Mouse (Mus musculus) CH12.LX (cell line): Measurements from ENCODE around the gene Aftph. TPM values are rescaled to one million over a fixed set of nuclear protein-coding genes. Genes with fewer than 3 reads are reported as not detected.

Experiments
- DNase-seq: peaks from one replicate; pipeline ENCODE4 v3.0.0-alpha.2; 2013; ENCODE audit errors: extremely low read depth
- H3K27ac ChIP-seq: 2 replicates; pipeline ENCODE4 v1.5.1; 2012; ENCODE audit warnings: low read depth, mild to moderate bottlenecking, control low read depth, moderate library complexity; ENCODE audit not compliant: insufficient read depth
- H3K27me3 ChIP-seq: replicated peaks from 2 replicates; pipeline ENCODE3; 2012; ENCODE audit warnings: inconsistent platforms
- H3K36me3 ChIP-seq, 2 experiments: replicated peaks in 1 of 2; 2 replicates each; pipeline versions ENCODE3 to v1.6.1; 2012; ENCODE audit warnings: inconsistent platforms in 1 of 2, low read length in 1 of 2, mild to moderate bottlenecking in 1 of 2, mixed read lengths in 1 of 2, moderate library complexity in 1 of 2; ENCODE audit not compliant: control insufficient read depth in 1 of 2, insufficient read depth in 1 of 2
- H3K4me1 ChIP-seq, 2 experiments: 2 replicates each; pipeline ENCODE4 v1.6.1; 2012; ENCODE audit warnings: inconsistent platforms in 1 of 2, moderate library complexity in 1 of 2; ENCODE audit not compliant: insufficient read depth in 2 of 2, control insufficient read depth in 1 of 2
- H3K4me2 ChIP-seq: 2 replicates; pipeline ENCODE4 v1.6.1; 2012; ENCODE audit warnings: low read depth, mild to moderate bottlenecking, control low read depth; ENCODE audit not compliant: poor library complexity, insufficient read depth, severe bottlenecking
- H3K4me3 ChIP-seq, 3 experiments: fragments of 150-350 bp in 1 of 3; sonication (generic) in 1 of 3; replicated peaks in 1 of 3; 2 replicates each; pipeline versions ENCODE3 to v1.5.1; 2011 to 2012; ENCODE audit warnings: low read depth in 2 of 3, low read length in 2 of 3, mild to moderate bottlenecking in 2 of 3, moderate library complexity in 2 of 3, control low read depth in 1 of 3, improper control_type of control experiment in 1 of 3, inconsistent platforms in 1 of 3, mixed read lengths in 1 of 3; ENCODE audit not compliant: poor library complexity in 1 of 3
- H3K79me2 ChIP-seq: replicated peaks from 2 replicates; pipeline ENCODE4 v1.6.1; 2012; ENCODE audit warnings: mild to moderate bottlenecking, moderate library complexity; ENCODE audit not compliant: control insufficient read depth, poor library complexity, insufficient read depth, severe bottlenecking; ENCODE audit errors: extremely low read depth
- H3K9ac ChIP-seq: 2 replicates; pipeline ENCODE4 v1.6.1; 2012; ENCODE audit warnings: low read depth, mild to moderate bottlenecking, control low read depth, moderate library complexity; ENCODE audit not compliant: insufficient read depth
- H3K9me3 ChIP-seq: replicated peaks from 2 replicates; pipeline ENCODE3; 2012; ENCODE audit warnings: low read length, inconsistent platforms, mixed read lengths
- BHLHE40 ChIP-seq: IDR thresholded peaks from 2 replicates; pipeline ENCODE4 v1.6.1; 2011; ENCODE audit warnings: mild to moderate bottlenecking, low read depth, low read length, improper control_type of control experiment
- E2F4 ChIP-seq: IDR thresholded peaks from 2 replicates; pipeline ENCODE4 v1.6.1; 2011; ENCODE audit warnings: low read depth, low read length, improper control_type of control experiment; ENCODE audit not compliant: insufficient replicate concordance
- JUN ChIP-seq: IDR thresholded peaks from 2 replicates; pipeline ENCODE4 v1.6.1; 2011; ENCODE audit warnings: low read depth, mild to moderate bottlenecking, low read length, improper control_type of control experiment, moderate library complexity; ENCODE audit not compliant: insufficient read depth
- KAT2A ChIP-seq: IDR thresholded peaks from 2 replicates; pipeline ENCODE4 v1.6.1; 2012; ENCODE audit warnings: low read length, improper control_type of control experiment, inconsistent platforms; ENCODE audit not compliant: insufficient replicate concordance
- MAX ChIP-seq: IDR thresholded peaks from 2 replicates; pipeline ENCODE4 v1.6.1; 2011; ENCODE audit warnings: low read length, improper control_type of control experiment
- MYC ChIP-seq: IDR thresholded peaks from 2 replicates; pipeline ENCODE4 v1.6.1; 2011; ENCODE audit warnings: low read depth, mild to moderate bottlenecking, improper control_type of control experiment, low read length
- NRF1 ChIP-seq: IDR thresholded peaks from 2 replicates; pipeline ENCODE4 v1.6.1; 2014; ENCODE audit warnings: low read depth, mild to moderate bottlenecking, inconsistent platforms, low read length, improper control_type of control experiment, moderate library complexity
- POLR2AphosphoS2 ChIP-seq: IDR thresholded peaks from 2 replicates; pipeline ENCODE4 v1.6.1; 2011; ENCODE audit warnings: low read depth, low read length, improper control_type of control experiment
- SIN3A ChIP-seq: IDR thresholded peaks from 2 replicates; pipeline ENCODE4 v1.6.1; 2012; ENCODE audit warnings: low read length, improper control_type of control experiment, inconsistent platforms
- TBP ChIP-seq: conservative IDR thresholded peaks from 2 replicates; pipeline ENCODE4 v1.6.1; 2011; ENCODE audit warnings: low read depth, low read length, improper control_type of control experiment
- UBTF ChIP-seq: IDR thresholded peaks from 2 replicates; pipeline ENCODE4 v1.6.1; 2012; ENCODE audit warnings: low read depth, mild to moderate bottlenecking, inconsistent platforms, low read length, improper control_type of control experiment, moderate library complexity
- ZC3H11A ChIP-seq: IDR thresholded peaks from 2 replicates; pipeline ENCODE4 v1.6.1; 2012; ENCODE audit warnings: low read depth, mild to moderate bottlenecking, inconsistent platforms, low read length, improper control_type of control experiment
- ZKSCAN1 ChIP-seq: IDR thresholded peaks from 2 replicates; pipeline ENCODE4 v1.6.1; 2012; ENCODE audit warnings: low read depth, inconsistent platforms, low read length, improper control_type of control experiment, borderline replicate concordance
- ZMIZ1 ChIP-seq: IDR thresholded peaks from 2 replicates; pipeline ENCODE4 v1.6.1; 2012; ENCODE audit warnings: low read depth, mild to moderate bottlenecking, inconsistent platforms, low read length, improper control_type of control experiment
- ZNF384 ChIP-seq: IDR thresholded peaks from 2 replicates; pipeline ENCODE4 v1.6.1; 2012; ENCODE audit warnings: low read depth, low read length, improper control_type of control experiment, inconsistent platforms
- dilution Hi-C: fragments of 300-500 bp; cut with MboI; formaldehyde crosslinking; loops from 2 replicates; pipeline ENCODE4 v1.14.3; 2020; ENCODE audit warnings: low sequenced_read_pairs; ENCODE audit not compliant: extremely low pct_unique_long_range_greater_than_20kb, extremely low pct_ligation_motif_present
- in situ Hi-C: fragments of 300-500 bp; cut with MboI; formaldehyde crosslinking; loops from 3 replicates; pipeline ENCODE4 v1.14.3; 2019; ENCODE audit warnings: low sequenced_read_pairs, low pct_ligation_motif_present, low pct_unique_long_range_greater_than_20kb, mixed read lengths
- polyA plus RNA-seq: library from polyadenylated mRNA; unstranded; fragments of >175 nt; gene quantifications from 2 replicates; pipeline ENCODE4 v1.2.1, GENCODE M21; 2012; ENCODE audit warnings: low read depth; ENCODE audit not compliant: insufficient read length
- total RNA-seq, 2 experiments: library from RNA; depleted of rRNA; stranded (reverse); fragments of 300-350 nt in 1 of 2; fragments of >200 nt in 1 of 2; gene quantifications; 2 replicates each; pipeline ENCODE4 v1.2.3; 2012 to 2014

Gene Aftph
- total and polyA plus RNA-seq, 3 experiments, result 53.7 to 80.0 (median 53.9) TPM

DNA sequence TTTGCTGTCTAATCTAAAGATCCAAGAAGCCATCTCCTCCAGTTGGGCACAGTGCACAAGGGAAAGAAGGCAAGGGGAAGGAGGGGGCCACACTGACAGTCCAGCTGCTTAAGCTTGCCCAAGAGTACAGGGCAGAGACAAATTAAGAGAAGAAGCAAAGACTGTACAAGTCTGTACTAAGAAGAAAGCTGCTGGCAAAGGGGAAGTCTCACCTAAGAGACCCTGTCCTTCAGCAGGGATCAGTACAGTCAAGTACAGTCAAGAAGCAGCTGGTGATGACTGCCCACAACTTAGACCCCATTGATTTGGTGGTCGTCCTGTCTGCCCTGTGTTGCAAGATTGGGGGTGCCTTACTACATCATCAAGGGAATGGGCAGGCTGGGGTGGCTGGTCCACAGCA lies 12.0 kb downstream of the Aftph start:
- H3K79me2 ChIP-seq, result peaks cover 33% of the 10 kb centered on the region
- no peaks in the 10 kb centered on the region for H3K27me3 ChIP-seq
- no peak for DNase-seq
- H3K36me3 ChIP-seq, result peaks cover 18 to 58% of the 10 kb centered on the region in 2 experiments
- TF ChIP-seq ZKSCAN1, result no peak
- no peak for TF ChIP-seq SIN3A
- TF ChIP-seq BHLHE40, result no peak
- TF ChIP-seq POLR2AphosphoS2, result no peak
- no peak for TF ChIP-seq ZMIZ1
- TF ChIP-seq ZC3H11A, result no peak
- TF ChIP-seq E2F4, result no peak
- TF ChIP-seq MYC, result no peak
- TF ChIP-seq NRF1, result no peak
- no peak for TF ChIP-seq UBTF
- TF ChIP-seq MAX, result no peak
- peaks cover 0 to 25% of the 10 kb centered on the region in 2 experiments; a peak in 2 of 4 replicates for H3K4me1 ChIP-seq
- no peaks in the 10 kb centered on the region for H3K9me3 ChIP-seq
- dilution Hi-C loops (no loop called here), in situ Hi-C loops (no loop called here)
- no peak overlapping the region for H3K9ac ChIP-seq
- H3K4me2 ChIP-seq, result no peak overlapping the region
- H3K4me3 ChIP-seq, result no peak overlapping the region
- H3K27ac ChIP-seq, result no peak overlapping the region

DNA sequence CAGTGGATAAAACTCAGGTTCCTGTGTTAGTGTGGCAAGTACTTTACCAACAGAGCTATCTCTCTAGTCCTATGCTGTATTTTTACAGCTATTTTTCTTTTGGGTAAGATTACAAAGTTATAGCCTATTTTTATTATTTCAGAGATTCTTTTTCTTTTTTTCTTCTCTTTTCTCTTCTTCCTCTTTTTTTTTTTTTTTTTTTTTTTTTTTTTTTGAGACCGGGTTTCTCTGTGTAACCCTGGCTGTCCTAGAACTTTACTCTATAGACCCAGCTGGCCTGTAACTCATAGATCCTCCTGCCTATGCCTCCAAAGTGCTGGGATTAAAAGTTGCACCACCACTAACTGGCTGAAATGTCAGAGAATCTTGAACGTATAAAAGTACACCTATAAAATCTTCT lies 13.3 kb downstream of the Aftph start:
- no peaks in the 10 kb centered on the region for H3K9me3 ChIP-seq
- H3K4me3 ChIP-seq, result no peak overlapping the region
- peaks cover 18 to 62% of the 10 kb centered on the region in 2 experiments for H3K36me3 ChIP-seq
- no peak overlapping the region for H3K4me2 ChIP-seq
- no peak overlapping the region for H3K27ac ChIP-seq
- H3K79me2 ChIP-seq, result peaks cover 36% of the 10 kb centered on the region
- TF ChIP-seq ZKSCAN1, result no peak
- peak; percentile 84 for TF ChIP-seq ZNF384
- no peak for TF ChIP-seq JUN
- no peak for TF ChIP-seq KAT2A
- TF ChIP-seq TBP, result no peak
- dilution Hi-C loops (no loop called here), in situ Hi-C loops (no loop called here)
- H3K4me1 ChIP-seq, result peaks cover 0 to 37% of the 10 kb centered on the region in 2 experiments; a peak in 2 of 4 replicates
- DNase-seq, result no peak
- no peaks in the 10 kb centered on the region for H3K27me3 ChIP-seq
- no peak overlapping the region for H3K9ac ChIP-seq
